Mouse (Mus musculus) hindbrain, embryonic 16.5 days (tissue): ENCODE data around the gene Stard13. TPM values are rescaled to one million over a fixed set of nuclear protein-coding genes. Genes with fewer than 3 reads are reported as not detected.
A peak's percentile ranks its signal among the peaks of the same experiment; 100 is the strongest.

Source experiments
- ATAC-seq: fragments of 200-750 bp; cut with Nextera tagmentation; 2 replicates; pipeline ENCODE4 v1.8.0; 2017; ENCODE audit warnings: moderate TSS enrichment, moderate library complexity
- H3K27ac ChIP-seq: fragments of 300-500 bp; sonication (generic); 2 replicates; pipeline ENCODE4 v1.5.1; 2014; ENCODE audit warnings: low read depth, mild to moderate bottlenecking, control low read depth, low read length, moderate library complexity
- H3K27me3 ChIP-seq: fragments of 300-500 bp; sonication (generic); replicated peaks from 2 replicates; pipeline ENCODE4 v1.6.1; 2014; ENCODE audit warnings: low read length; ENCODE audit not compliant: control insufficient read depth, insufficient read depth
- H3K36me3 ChIP-seq: fragments of 300-500 bp; sonication (generic); 2 replicates; pipeline ENCODE4 v1.6.1; 2014; ENCODE audit warnings: mild to moderate bottlenecking, low read length, moderate library complexity, mixed read lengths; ENCODE audit not compliant: control insufficient read depth, insufficient read depth
- H3K4me1 ChIP-seq: fragments of 300-500 bp; sonication (generic); 2 replicates; pipeline ENCODE4 v1.6.1; 2014; ENCODE audit warnings: low read depth, low read length; ENCODE audit not compliant: control insufficient read depth, insufficient read depth
- H3K4me2 ChIP-seq: fragments of 300-500 bp; sonication (generic); 2 replicates; pipeline ENCODE4 v1.6.1; 2014; ENCODE audit warnings: mild to moderate bottlenecking, low read length, control low read depth, moderate library complexity
- H3K4me3 ChIP-seq: fragments of 300-500 bp; sonication (generic); 2 replicates; pipeline ENCODE4 v1.5.1; 2014; ENCODE audit warnings: mild to moderate bottlenecking, low read length, control low read depth, moderate library complexity
- H3K9ac ChIP-seq: fragments of 300-500 bp; sonication (generic); 2 replicates; pipeline ENCODE4 v1.6.1; 2014; ENCODE audit warnings: low read depth, mild to moderate bottlenecking, control low read depth, low read length, moderate library complexity
- H3K9me3 ChIP-seq: fragments of 300-500 bp; sonication (generic); 2 replicates; pipeline ENCODE4 v1.6.1; 2014; ENCODE audit warnings: mild to moderate bottlenecking, low read length, moderate library complexity; ENCODE audit not compliant: control insufficient read depth
- WGBS: fragments of 180-500 bp; shearing (Covaris S2); extraction: QIAGEN DNeasy Blood & Tissue Kit; methylation state at CpG from one replicate; pipeline ENCODE4 v1.1.7; 2014; 5-methylcytosine and 5-hydroxymethylcytosine counted together
- polyA plus RNA-seq: library from polyadenylated mRNA; unstranded; fragments of >200 nt; fragmentation: Nextera tagmentation; extraction: Ambion mirVana; gene quantifications from 2 replicates; pipeline ENCODE4 v1.2.1, GENCODE M21; 2015

The Stard13 gene
- polyA plus RNA-seq, 1 experiment from 2014 or later: 6.1 TPM

- 69% methylated on average over 6 of the region's 6 CpGs for WGBS
- no peaks in the 10 kb centered on the region for H3K4me1 ChIP-seq
- H3K9me3 ChIP-seq: no peaks in the 10 kb centered on the region
- no peak overlapping the region for H3K4me3 ChIP-seq
- H3K9ac ChIP-seq: no peak overlapping the region
- ATAC-seq: no peak
- no peak overlapping the region for H3K27ac ChIP-seq
- no peak overlapping the region for H3K4me2 ChIP-seq
- no peaks in the 10 kb centered on the region for H3K36me3 ChIP-seq
- H3K27me3 ChIP-seq: no peaks in the 10 kb centered on the region
These were observed 162.2 kb downstream of the Stard13 start for GRCm38 (mm10) chr5:151071430-151071829.

- H3K4me2 ChIP-seq: no peak overlapping the region
- WGBS: 74% methylated on average over 6 of the region's 6 CpGs
- no peak overlapping the region for H3K27ac ChIP-seq
- H3K36me3 ChIP-seq: no peaks in the 10 kb centered on the region
- no peak overlapping the region for H3K9ac ChIP-seq
- H3K4me1 ChIP-seq: no peaks in the 10 kb centered on the region
- H3K9me3 ChIP-seq: no peaks in the 10 kb centered on the region
- H3K4me3 ChIP-seq: no peak overlapping the region
- no peaks in the 10 kb centered on the region for H3K27me3 ChIP-seq
- ATAC-seq: no peak
These were observed 162.7 kb downstream of the Stard13 start for GRCm38 (mm10) chr5:151070896-151071295.

- H3K4me2 ChIP-seq: no peak overlapping the region
- no peaks in the 10 kb centered on the region for H3K27me3 ChIP-seq
- no peaks in the 10 kb centered on the region for H3K9me3 ChIP-seq
- 89% methylated on average over 2 of the region's 2 CpGs for WGBS
- H3K4me1 ChIP-seq: no peaks in the 10 kb centered on the region
- no peaks in the 10 kb centered on the region for H3K36me3 ChIP-seq
- no peak for ATAC-seq
- H3K9ac ChIP-seq: no peak overlapping the region
- no peak overlapping the region for H3K4me3 ChIP-seq
- H3K27ac ChIP-seq: no peak overlapping the region
These were observed 164.1 kb downstream of the Stard13 start for GRCm38 (mm10) chr5:151069569-151069968.

GRCm38 (mm10) chr5:151066016-151066415 is 167.6 kb downstream of the Stard13 start:
- Histone ChIP-seq H3K36me3 (no peaks in the 10 kb centered on the region), H3K4me3 (no peak overlapping the region), H3K9ac (no peak overlapping the region), H3K4me2 (no peak overlapping the region), H3K9me3 (no peaks in the 10 kb centered on the region), H3K27me3 (no peaks in the 10 kb centered on the region), H3K4me1 (no peaks in the 10 kb centered on the region), H3K27ac (no peak overlapping the region)
- WGBS: 86% methylated on average over 5 of the region's 5 CpGs
- no peak for ATAC-seq

- H3K27ac ChIP-seq: no peak overlapping the region
- no peak overlapping the region for H3K4me3 ChIP-seq
- ATAC-seq: no peak
- no peaks in the 10 kb centered on the region for H3K27me3 ChIP-seq
- no peaks in the 10 kb centered on the region for H3K36me3 ChIP-seq
- no peaks in the 10 kb centered on the region for H3K9me3 ChIP-seq
- no peak overlapping the region for H3K9ac ChIP-seq
- 79% methylated on average over 1 of the region's 1 CpGs for WGBS
- no peak overlapping the region for H3K4me2 ChIP-seq
- no peaks in the 10 kb centered on the region for H3K4me1 ChIP-seq
These were observed 168.4 kb downstream of the Stard13 start for GRCm38 (mm10) chr5:151065228-151065627.

GRCm38 (mm10) chr5:151061942-151062341 is 171.7 kb downstream of the Stard13 start:
- Histone ChIP-seq H3K9me3 (no peaks in the 10 kb centered on the region), H3K4me2 (no peak overlapping the region), H3K4me1 (no peaks in the 10 kb centered on the region), H3K36me3 (no peaks in the 10 kb centered on the region), H3K9ac (no peak overlapping the region), H3K4me3 (no peak overlapping the region), H3K27ac (no peak overlapping the region), H3K27me3 (no peaks in the 10 kb centered on the region)
- WGBS: 96% methylated on average over 2 of the region's 2 CpGs
- no peak for ATAC-seq

- Histone ChIP-seq H3K4me2 (no peak overlapping the region), H3K4me1 (no peaks in the 10 kb centered on the region), H3K4me3 (no peak overlapping the region), H3K9me3 (no peaks in the 10 kb centered on the region), H3K9ac (no peak overlapping the region), H3K27ac (no peak overlapping the region), H3K27me3 (no peaks in the 10 kb centered on the region), H3K36me3 (no peaks in the 10 kb centered on the region)
- ATAC-seq: peak; percentile 52
- WGBS: 72% methylated on average over 12 of the region's 12 CpGs
These were observed 173.2 kb downstream of the Stard13 start for GRCm38 (mm10) chr5:151060476-151060875.

- no peak for ATAC-seq
- Histone ChIP-seq H3K36me3 (no peaks in the 10 kb centered on the region), H3K4me3 (no peak overlapping the region), H3K9me3 (no peaks in the 10 kb centered on the region), H3K4me2 (no peak overlapping the region), H3K9ac (no peak overlapping the region), H3K4me1 (no peaks in the 10 kb centered on the region), H3K27ac (no peak overlapping the region), H3K27me3 (no peaks in the 10 kb centered on the region)
- WGBS: 92% methylated on average over 5 of the region's 5 CpGs
These were observed 173.9 kb downstream of the Stard13 start for GRCm38 (mm10) chr5:151059772-151060171.

GRCm38 (mm10) chr5:151059352-151059751 is 174.3 kb downstream of the Stard13 start:
- Histone ChIP-seq H3K4me3 (no peak overlapping the region), H3K36me3 (no peaks in the 10 kb centered on the region), H3K27ac (no peak overlapping the region), H3K9me3 (no peaks in the 10 kb centered on the region), H3K27me3 (no peaks in the 10 kb centered on the region), H3K9ac (no peak overlapping the region), H3K4me1 (no peaks in the 10 kb centered on the region), H3K4me2 (no peak overlapping the region)
- no peak for ATAC-seq
- 94% methylated on average over 10 of the region's 10 CpGs for WGBS

GRCm38 (mm10) chr5:151057716-151058115 is 175.9 kb downstream of the Stard13 start:
- H3K4me2 ChIP-seq: no peak overlapping the region
- H3K4me1 ChIP-seq: no peaks in the 10 kb centered on the region
- no peaks in the 10 kb centered on the region for H3K9me3 ChIP-seq
- no peaks in the 10 kb centered on the region for H3K36me3 ChIP-seq
- no peak overlapping the region for H3K4me3 ChIP-seq
- H3K27me3 ChIP-seq: no peaks in the 10 kb centered on the region
- 88% methylated on average over 5 of the region's 5 CpGs for WGBS
- no peak overlapping the region for H3K9ac ChIP-seq
- ATAC-seq: no peak
- no peak overlapping the region for H3K27ac ChIP-seq
